Mouse (Mus musculus): ENCODE measurements at regions not wholly inside any gene's neighbourhood (a gene's known extent, or its start where the extent isn't known, plus 50 kb on each side); places are given as distances from the start of the nearest gene placed in this dataset.

DNA sequence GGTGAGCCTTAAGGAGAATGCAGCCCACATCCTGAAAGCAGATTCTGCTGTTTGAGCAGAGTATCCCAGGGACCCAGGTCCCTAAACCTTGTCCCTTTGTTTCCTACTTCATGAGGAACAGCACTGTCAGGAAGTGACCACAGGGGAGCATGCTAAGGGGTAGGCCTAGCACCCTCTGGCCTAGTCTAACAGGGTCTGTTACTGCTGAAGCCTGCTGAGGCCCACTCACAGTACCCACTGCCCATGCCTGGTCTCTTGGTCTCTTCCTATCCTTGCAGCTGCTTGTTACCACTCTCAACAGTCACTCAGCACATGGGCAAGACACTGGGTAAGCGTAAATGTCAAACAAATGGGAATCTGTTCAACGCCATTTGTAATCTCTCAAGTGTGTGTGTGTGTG lies 113.2 kb downstream of the Nufip1 start:
- in situ Hi-C loops (cut with MboI; ENCODE audit: low sequenced_read_pairs in 2 of 2, unreplicated experiment in 2 of 2), result no loop called here
- no peak for DNase-seq (ENCODE audit: low read depth, low spot score)
- H3K4me3 ChIP-seq (ENCODE audit: insufficient read depth in 1 of 2, low read depth in 1 of 2, low read length in 2 of 2, poor library complexity in 1 of 2, severe bottlenecking in 1 of 2), result no peak overlapping the region
- H3K9me3 ChIP-seq (ENCODE audit: control insufficient read depth, insufficient read depth, low read depth, low read length), result no peaks in the 10 kb centered on the region
- no peaks in the 10 kb centered on the region for H3K36me3 ChIP-seq (ENCODE audit: control insufficient read depth, insufficient read depth, low read length, poor library complexity, severe bottlenecking)
- no peak overlapping the region for H3K27ac ChIP-seq (ENCODE audit: insufficient read depth, low read depth, low read length, poor library complexity, severe bottlenecking)
- no peak for TF ChIP-seq CHD2 (IDR thresholded peaks at IDR 0.05; ENCODE audit: low read depth, low read length)
- TF ChIP-seq MAFK (IDR thresholded peaks at IDR 0.05; ENCODE audit: insufficient read depth, low read depth, low read length), result no peak
- TF ChIP-seq ZC3H11A (IDR thresholded peaks at IDR 0.05; ENCODE audit: borderline replicate concordance, low read depth, low read length), result no peak
- TF ChIP-seq ZNF384 (IDR thresholded peaks at IDR 0.05; ENCODE audit: low read depth, low read length), result no peak
- TF ChIP-seq HCFC1 (IDR thresholded peaks at IDR 0.05; ENCODE audit: borderline replicate concordance, insufficient read depth, low read length), result no peak
- no peak overlapping the region for H3K9ac ChIP-seq (ENCODE audit: insufficient read depth, low read depth, low read length, poor library complexity, severe bottlenecking)
- H3K4me1 ChIP-seq (ENCODE audit: control insufficient read depth in 2 of 2, insufficient read depth in 2 of 2, low read length in 2 of 2, poor library complexity in 1 of 2), result no peaks in the 10 kb centered on the region

DNA sequence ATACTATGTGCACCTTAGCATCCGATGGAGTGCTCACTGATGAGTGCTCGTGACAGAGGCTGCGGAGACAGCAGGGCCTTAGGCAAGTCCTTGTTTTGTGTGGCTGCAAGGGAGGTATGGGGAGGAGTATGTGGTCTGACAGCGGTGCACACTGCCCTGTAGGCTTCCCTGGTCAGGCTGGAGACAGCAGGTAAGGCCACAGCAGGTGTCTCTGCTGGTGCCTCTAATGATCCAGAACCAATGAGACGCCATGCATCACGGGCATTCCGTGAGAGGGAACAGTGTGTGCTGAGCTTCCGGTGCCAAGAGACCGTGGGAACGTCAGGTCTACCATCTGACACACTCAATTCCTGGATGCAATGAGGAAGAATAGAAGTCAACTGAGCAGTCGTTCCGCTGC lies 114.8 kb downstream of the Nufip1 start:
- Histone ChIP-seq H3K4me3 (ENCODE audit: insufficient read depth in 1 of 2, low read depth in 1 of 2, low read length in 2 of 2, poor library complexity in 1 of 2, severe bottlenecking in 1 of 2) (no peak overlapping the region), H3K27ac (ENCODE audit: insufficient read depth, low read depth, low read length, poor library complexity, severe bottlenecking) (no peak overlapping the region), H3K9me3 (ENCODE audit: control insufficient read depth, insufficient read depth, low read depth, low read length) (no peaks in the 10 kb centered on the region), H3K4me1 (ENCODE audit: control insufficient read depth in 2 of 2, insufficient read depth in 2 of 2, low read length in 2 of 2, poor library complexity in 1 of 2) (no peaks in the 10 kb centered on the region), H3K9ac (ENCODE audit: insufficient read depth, low read depth, low read length, poor library complexity, severe bottlenecking) (no peak overlapping the region), H3K36me3 (ENCODE audit: control insufficient read depth, insufficient read depth, low read length, poor library complexity, severe bottlenecking) (no peaks in the 10 kb centered on the region)
- DNase-seq (ENCODE audit: low read depth, low spot score), result no peak
- TF ChIP-seq MAFK (IDR thresholded peaks at IDR 0.05; ENCODE audit: insufficient read depth, low read depth, low read length), result no peak
- TF ChIP-seq ZNF384 (IDR thresholded peaks at IDR 0.05; ENCODE audit: low read depth, low read length), result no peak
- no peak for TF ChIP-seq ZC3H11A (IDR thresholded peaks at IDR 0.05; ENCODE audit: borderline replicate concordance, low read depth, low read length)
- TF ChIP-seq HCFC1 (IDR thresholded peaks at IDR 0.05; ENCODE audit: borderline replicate concordance, insufficient read depth, low read length), result no peak
- no peak for TF ChIP-seq CHD2 (IDR thresholded peaks at IDR 0.05; ENCODE audit: low read depth, low read length)
- in situ Hi-C loops (cut with MboI; ENCODE audit: low sequenced_read_pairs in 2 of 2, unreplicated experiment in 2 of 2), result no loop called here

DNA sequence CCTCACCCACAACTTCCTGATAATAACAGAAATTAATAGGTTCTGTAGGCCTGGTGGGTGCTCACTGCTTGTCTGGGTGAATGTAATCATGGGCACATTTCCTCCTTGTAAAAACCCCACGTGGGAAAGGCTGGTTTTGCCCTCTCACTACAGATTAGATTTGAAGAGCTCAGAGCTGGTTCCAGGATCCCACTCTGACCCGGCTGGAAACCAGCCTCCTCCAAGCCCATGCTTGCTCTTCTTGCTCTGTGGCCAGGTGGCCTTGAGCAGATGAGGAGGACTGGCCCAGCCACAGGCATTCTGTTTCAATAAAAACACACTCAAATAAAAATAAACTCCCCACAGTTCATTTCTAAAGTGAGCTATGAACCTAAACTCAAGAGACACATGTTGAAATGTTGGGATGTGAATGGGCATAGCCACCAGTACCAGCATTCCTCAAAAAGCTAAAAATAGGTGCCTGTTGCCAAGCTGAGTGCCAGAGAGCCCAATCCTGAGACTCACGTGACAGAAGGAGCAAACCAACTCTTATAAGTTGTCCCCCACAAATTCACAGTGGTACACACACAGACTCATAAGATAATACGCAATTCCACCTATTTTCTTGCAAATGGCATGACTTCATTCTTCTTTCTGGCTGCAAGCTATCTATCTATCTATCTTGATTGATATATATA lies 116.1 kb downstream of the Nufip1 start:
- in situ Hi-C loops (cut with MboI; ENCODE audit: low sequenced_read_pairs in 2 of 2, unreplicated experiment in 2 of 2), result no loop called here
- H3K9me3 ChIP-seq (ENCODE audit: control insufficient read depth, insufficient read depth, low read depth, low read length), result no peaks in the 10 kb centered on the region
- TF ChIP-seq HCFC1 (IDR thresholded peaks at IDR 0.05; ENCODE audit: borderline replicate concordance, insufficient read depth, low read length), result no peak
- no peak for TF ChIP-seq ZNF384 (IDR thresholded peaks at IDR 0.05; ENCODE audit: low read depth, low read length)
- TF ChIP-seq ZC3H11A (IDR thresholded peaks at IDR 0.05; ENCODE audit: borderline replicate concordance, low read depth, low read length), result no peak
- no peak for TF ChIP-seq MAFK (IDR thresholded peaks at IDR 0.05; ENCODE audit: insufficient read depth, low read depth, low read length)
- TF ChIP-seq CHD2 (IDR thresholded peaks at IDR 0.05; ENCODE audit: low read depth, low read length), result no peak

DNA sequence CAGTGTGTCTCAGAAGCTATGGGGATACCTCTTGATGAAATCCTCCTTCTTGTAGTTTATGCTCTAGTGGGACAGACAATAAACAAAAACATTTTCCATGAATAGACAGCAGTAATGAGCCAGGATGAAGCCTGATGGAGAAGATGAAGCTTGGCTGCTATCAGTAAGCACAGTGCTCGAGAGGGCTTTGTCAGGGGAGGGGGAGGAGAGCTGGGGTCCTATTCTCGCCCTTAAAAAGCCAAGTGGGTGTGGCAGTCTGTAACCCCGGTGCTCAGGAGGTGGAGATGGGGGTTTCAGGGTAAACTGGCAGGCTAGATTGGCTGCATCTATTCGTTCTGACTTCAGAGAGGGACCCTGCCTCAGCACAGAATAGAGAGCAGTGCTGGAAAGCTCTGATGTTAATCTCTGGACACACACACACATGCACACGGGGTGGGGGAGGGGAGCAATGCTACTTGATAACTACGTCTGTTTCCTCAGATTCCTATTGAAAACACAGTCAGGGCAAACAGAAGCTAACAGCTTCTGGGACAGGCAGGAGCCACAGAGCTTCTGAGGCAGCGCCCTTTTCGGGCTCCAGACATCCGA lies 118.4 kb downstream of the Nufip1 start:
- Histone ChIP-seq H3K9ac (ENCODE audit: insufficient read depth, low read depth, low read length, poor library complexity, severe bottlenecking) (no peak overlapping the region), H3K4me3 (ENCODE audit: insufficient read depth in 1 of 2, low read depth in 1 of 2, low read length in 2 of 2, poor library complexity in 1 of 2, severe bottlenecking in 1 of 2) (no peak overlapping the region), H3K36me3 (ENCODE audit: control insufficient read depth, insufficient read depth, low read length, poor library complexity, severe bottlenecking) (no peaks in the 10 kb centered on the region), H3K27ac (ENCODE audit: insufficient read depth, low read depth, low read length, poor library complexity, severe bottlenecking) (no peak overlapping the region), H3K4me1 (ENCODE audit: control insufficient read depth in 2 of 2, insufficient read depth in 2 of 2, low read length in 2 of 2, poor library complexity in 1 of 2) (no peaks in the 10 kb centered on the region), H3K9me3 (ENCODE audit: control insufficient read depth, insufficient read depth, low read depth, low read length) (no peaks in the 10 kb centered on the region)
- no peak for DNase-seq (ENCODE audit: low read depth, low spot score)
- TF ChIP-seq ZC3H11A (IDR thresholded peaks at IDR 0.05; ENCODE audit: borderline replicate concordance, low read depth, low read length) (no peak), ZNF384 (IDR thresholded peaks at IDR 0.05; ENCODE audit: low read depth, low read length) (no peak), CHD2 (IDR thresholded peaks at IDR 0.05; ENCODE audit: low read depth, low read length) (no peak), HCFC1 (IDR thresholded peaks at IDR 0.05; ENCODE audit: borderline replicate concordance, insufficient read depth, low read length) (no peak), MAFK (IDR thresholded peaks at IDR 0.05; ENCODE audit: insufficient read depth, low read depth, low read length) (no peak)
- in situ Hi-C loops (cut with MboI; ENCODE audit: low sequenced_read_pairs in 2 of 2, unreplicated experiment in 2 of 2), result no loop called here

More for the DNA sequence above, 116.1 kb downstream of the Nufip1 start:
- no peak overlapping the region for H3K4me3 ChIP-seq (ENCODE audit: insufficient read depth in 1 of 2, low read depth in 1 of 2, low read length in 2 of 2, poor library complexity in 1 of 2, severe bottlenecking in 1 of 2)
- DNase-seq (ENCODE audit: low read depth, low spot score), result no peak
- H3K36me3 ChIP-seq (ENCODE audit: control insufficient read depth, insufficient read depth, low read length, poor library complexity, severe bottlenecking), result no peaks in the 10 kb centered on the region
- no peak overlapping the region for H3K27ac ChIP-seq (ENCODE audit: insufficient read depth, low read depth, low read length, poor library complexity, severe bottlenecking)
- no peak overlapping the region for H3K9ac ChIP-seq (ENCODE audit: insufficient read depth, low read depth, low read length, poor library complexity, severe bottlenecking)
- no peaks in the 10 kb centered on the region for H3K4me1 ChIP-seq (ENCODE audit: control insufficient read depth in 2 of 2, insufficient read depth in 2 of 2, low read length in 2 of 2, poor library complexity in 1 of 2)
